Mouse (Mus musculus): ENCODE data around the gene Lhpp. TPM values are rescaled to one million over a fixed set of nuclear protein-coding genes. Genes with fewer than 3 reads are reported as not detected.

Gene Lhpp
- polyA plus RNA-seq, 1 experiment from 2014 or later: 24.5 TPM

GRCm38 (mm10) chr7:132595787-132596186, 14.7 kb upstream of the Lhpp start:
- Histone ChIP-seq H3K4me2 (replicated peaks; ENCODE audit: low read depth, low read length) (no peak overlapping the region), H3K4me3 (ENCODE audit: low read length) (no peak overlapping the region), H3K27me3 (ENCODE audit: control insufficient read depth, insufficient read depth, low read length) (peaks cover 53% of the 10 kb centered on the region), H3K36me3 (ENCODE audit: control insufficient read depth, insufficient read depth, low read length) (no peaks in the 10 kb centered on the region), H3K9me3 (ENCODE audit: control insufficient read depth, low read length) (no peaks in the 10 kb centered on the region), H3K4me1 (ENCODE audit: control insufficient read depth, insufficient read depth, low read length) (peaks cover 15% of the 10 kb centered on the region), H3K9ac (ENCODE audit: low read depth, low read length) (no peak overlapping the region), H3K27ac (ENCODE audit: low read depth, low read length) (no peak overlapping the region)
- WGBS: 91% methylated on average over 3 of the region's 3 CpGs
- no peak for ATAC-seq (ENCODE audit: low FRiP score, low TSS enrichment)

DNA sequence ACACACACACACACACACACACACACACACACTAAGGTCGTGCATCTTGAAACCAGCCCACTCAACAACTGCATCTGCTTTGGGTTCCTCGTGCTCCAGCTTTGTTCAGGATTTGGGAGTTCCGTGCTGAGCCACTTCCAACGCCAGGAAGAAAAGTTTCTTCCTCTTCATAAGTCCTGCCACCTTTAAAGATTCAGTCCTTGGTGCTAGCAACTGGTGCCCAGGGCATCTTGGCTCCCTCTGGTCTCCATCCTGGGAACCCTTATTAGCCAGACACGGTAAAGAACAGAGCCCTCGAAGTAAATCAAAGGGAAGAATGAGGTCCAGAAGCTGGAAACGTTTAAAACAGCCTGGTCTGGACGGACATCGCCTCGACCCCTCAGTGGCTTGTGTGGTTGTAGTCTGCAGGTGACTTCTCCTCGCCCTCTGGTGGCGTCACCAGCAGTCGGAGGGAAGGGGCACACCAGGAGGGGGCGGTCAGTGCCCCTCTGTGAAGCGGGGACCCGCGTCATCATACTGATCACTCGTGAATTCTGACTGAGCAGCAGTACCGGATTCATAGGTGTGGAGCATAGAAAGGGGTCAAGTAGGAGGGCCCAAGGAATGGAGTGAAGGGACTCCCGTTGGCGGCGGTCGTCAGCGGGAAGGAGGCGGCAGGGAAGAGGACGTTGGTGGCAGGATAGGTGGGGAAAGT, 13.7 kb upstream of the Lhpp start:
- Histone ChIP-seq H3K9ac (ENCODE audit: low read depth, low read length) (peak overlapping the region; percentile 38; the same call in 1 of the 2 replicates), H3K27ac (ENCODE audit: low read depth, low read length) (no peak overlapping the region), H3K27me3 (ENCODE audit: control insufficient read depth, insufficient read depth, low read length) (peaks cover 62% of the 10 kb centered on the region), H3K4me3 (ENCODE audit: low read length) (peak overlapping the region; percentile 45), H3K36me3 (ENCODE audit: control insufficient read depth, insufficient read depth, low read length) (no peaks in the 10 kb centered on the region), H3K4me2 (replicated peaks; ENCODE audit: low read depth, low read length) (peak overlapping the region; percentile 83), H3K4me1 (ENCODE audit: control insufficient read depth, insufficient read depth, low read length) (peaks cover 15% of the 10 kb centered on the region), H3K9me3 (ENCODE audit: control insufficient read depth, low read length) (no peaks in the 10 kb centered on the region)
- WGBS: 6% methylated on average over 26 of the region's 26 CpGs
- ATAC-seq (ENCODE audit: low FRiP score, low TSS enrichment): peak; percentile 33; the same call in 1 of the 2 replicates

GRCm38 (mm10) chr7:132597251-132598041, 13.0 kb upstream of the Lhpp start:
- ATAC-seq (ENCODE audit: low FRiP score, low TSS enrichment): 0 out of 2 replicates have a peak, but pooled peaks have one; percentile 38
- 1% methylated on average over 58 of the region's 60 CpGs for WGBS

GRCm38 (mm10) chr7:132599071-132599975, 11.1 kb upstream of the Lhpp start, which contains the start of gene Nkx1-2:
Gene Nkx1-2 (minus strand): TSS chr7:132599637.
- no peaks in the 10 kb centered on the region for H3K36me3 ChIP-seq (ENCODE audit: control insufficient read depth, insufficient read depth, low read length)
- H3K27ac ChIP-seq (ENCODE audit: low read depth, low read length): no peak within 1 kb of the TSS
- ATAC-seq (ENCODE audit: low FRiP score, low TSS enrichment): 0 out of 2 replicates have a peak, but pooled peaks have one; percentile 54
- H3K4me3 ChIP-seq (ENCODE audit: low read length): peak within 1 kb of the TSS; percentile 39
- under 1% methylated on average over 49 of the region's 52 CpGs for WGBS
- H3K9ac ChIP-seq (ENCODE audit: low read depth, low read length): no peak within 1 kb of the TSS
- peaks cover 80% of the 10 kb centered on the region for H3K27me3 ChIP-seq (ENCODE audit: control insufficient read depth, insufficient read depth, low read length)
- peak within 1 kb of the TSS; percentile 59 for H3K4me2 ChIP-seq (replicated peaks; ENCODE audit: low read depth, low read length)
- H3K4me1 ChIP-seq (ENCODE audit: control insufficient read depth, insufficient read depth, low read length): peaks cover 15% of the 10 kb centered on the region
- no peaks in the 10 kb centered on the region for H3K9me3 ChIP-seq (ENCODE audit: control insufficient read depth, low read length)

More at GRCm38 (mm10) chr7:132597251-132598041, 13.0 kb upstream of the Lhpp start:
- Histone ChIP-seq H3K27me3 (ENCODE audit: control insufficient read depth, insufficient read depth, low read length) (peaks cover 69% of the 10 kb centered on the region), H3K9ac (ENCODE audit: low read depth, low read length) (peak overlapping the region; percentile 38; the same call in 1 of the 2 replicates), H3K36me3 (ENCODE audit: control insufficient read depth, insufficient read depth, low read length) (no peaks in the 10 kb centered on the region), H3K4me2 (replicated peaks; ENCODE audit: low read depth, low read length) (peak overlapping the region; percentile 83), H3K27ac (ENCODE audit: low read depth, low read length) (no peak overlapping the region), H3K9me3 (ENCODE audit: control insufficient read depth, low read length) (no peaks in the 10 kb centered on the region), H3K4me3 (ENCODE audit: low read length) (peak overlapping the region; percentile 45), H3K4me1 (ENCODE audit: control insufficient read depth, insufficient read depth, low read length) (peaks cover 15% of the 10 kb centered on the region)

DNA sequence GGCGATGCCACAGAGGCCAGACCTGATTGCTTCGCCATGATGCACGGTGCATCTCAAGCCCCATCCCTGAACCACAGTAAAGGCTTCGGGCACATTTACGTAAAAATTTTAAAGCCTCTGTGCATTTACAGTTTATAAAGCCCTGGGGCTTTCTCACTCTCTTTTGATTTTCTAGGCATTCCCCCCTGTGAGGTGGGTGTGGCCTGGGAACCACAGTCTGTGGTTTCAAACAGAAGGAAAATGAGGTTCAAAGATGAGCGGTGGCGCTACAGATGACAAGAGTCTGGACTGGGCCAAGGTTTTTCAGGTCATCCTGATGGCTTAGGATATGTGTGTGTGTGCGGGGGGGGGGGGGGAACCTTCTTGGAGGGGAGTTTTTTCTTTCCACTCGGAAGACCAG, 10.4 kb upstream of the Lhpp start:
- Histone ChIP-seq H3K4me2 (replicated peaks; ENCODE audit: low read depth, low read length) (peak overlapping the region; percentile 59), H3K4me1 (ENCODE audit: control insufficient read depth, insufficient read depth, low read length) (peaks cover 15% of the 10 kb centered on the region), H3K27ac (ENCODE audit: low read depth, low read length) (no peak overlapping the region), H3K9me3 (ENCODE audit: control insufficient read depth, low read length) (no peaks in the 10 kb centered on the region), H3K36me3 (ENCODE audit: control insufficient read depth, insufficient read depth, low read length) (no peaks in the 10 kb centered on the region), H3K4me3 (ENCODE audit: low read length) (peak overlapping the region; percentile 39), H3K27me3 (ENCODE audit: control insufficient read depth, insufficient read depth, low read length) (peaks cover 82% of the 10 kb centered on the region), H3K9ac (ENCODE audit: low read depth, low read length) (no peak overlapping the region)
- no peak for ATAC-seq (ENCODE audit: low FRiP score, low TSS enrichment)
- WGBS: under 1% methylated on average over 9 of the region's 9 CpGs

DNA sequence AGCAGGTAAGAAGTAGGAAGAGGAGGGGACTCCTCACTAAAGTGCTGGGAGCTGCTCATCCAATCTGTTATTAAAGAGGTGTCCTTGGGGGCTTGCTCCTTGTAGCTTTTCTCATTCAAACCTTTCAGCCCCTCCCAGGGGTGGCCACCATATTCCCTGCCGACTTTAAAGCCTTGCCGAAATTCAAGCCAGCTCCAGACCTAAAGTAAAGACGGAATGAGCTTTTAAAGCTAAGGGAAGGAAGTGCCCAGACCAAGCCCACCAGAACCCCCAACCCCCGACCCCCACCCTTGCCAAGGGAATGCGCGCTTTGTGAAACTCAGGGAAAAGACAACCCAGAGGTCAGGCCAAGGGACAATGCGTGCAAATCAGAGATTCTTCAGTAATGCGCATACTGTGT, 9.5 kb upstream of the Lhpp start:
- Histone ChIP-seq H3K9me3 (ENCODE audit: control insufficient read depth, low read length) (no peaks in the 10 kb centered on the region), H3K36me3 (ENCODE audit: control insufficient read depth, insufficient read depth, low read length) (no peaks in the 10 kb centered on the region), H3K27ac (ENCODE audit: low read depth, low read length) (no peak overlapping the region), H3K4me1 (ENCODE audit: control insufficient read depth, insufficient read depth, low read length) (peaks cover 15% of the 10 kb centered on the region), H3K4me2 (replicated peaks; ENCODE audit: low read depth, low read length) (no peak overlapping the region), H3K27me3 (ENCODE audit: control insufficient read depth, insufficient read depth, low read length) (peaks cover 78% of the 10 kb centered on the region), H3K4me3 (ENCODE audit: low read length) (no peak overlapping the region), H3K9ac (ENCODE audit: low read depth, low read length) (no peak overlapping the region)
- no peak for ATAC-seq (ENCODE audit: low FRiP score, low TSS enrichment)
- 11% methylated on average over 8 of the region's 8 CpGs for WGBS

GRCm38 (mm10) chr7:132604720-132605119, 5.7 kb upstream of the Lhpp start:
- peaks cover 4% of the 10 kb centered on the region; the same call in 1 of the 2 replicates for H3K4me1 ChIP-seq (ENCODE audit: control insufficient read depth, insufficient read depth, low read length)
- H3K27ac ChIP-seq (ENCODE audit: low read depth, low read length): no peak overlapping the region
- H3K4me3 ChIP-seq (ENCODE audit: low read length): no peak overlapping the region
- no peak overlapping the region for H3K4me2 ChIP-seq (replicated peaks; ENCODE audit: low read depth, low read length)
- WGBS: 90% methylated on average over 4 of the region's 4 CpGs
- H3K9ac ChIP-seq (ENCODE audit: low read depth, low read length): no peak overlapping the region
- no peaks in the 10 kb centered on the region for H3K36me3 ChIP-seq (ENCODE audit: control insufficient read depth, insufficient read depth, low read length)
- ATAC-seq (ENCODE audit: low FRiP score, low TSS enrichment): no peak
- no peaks in the 10 kb centered on the region for H3K9me3 ChIP-seq (ENCODE audit: control insufficient read depth, low read length)
- H3K27me3 ChIP-seq (ENCODE audit: control insufficient read depth, insufficient read depth, low read length): peaks cover 41% of the 10 kb centered on the region

GRCm38 (mm10) chr7:132605689-132606088, 4.7 kb upstream of the Lhpp start:
- no peak for ATAC-seq (ENCODE audit: low FRiP score, low TSS enrichment)
- Histone ChIP-seq H3K27ac (ENCODE audit: low read depth, low read length) (no peak overlapping the region), H3K9ac (ENCODE audit: low read depth, low read length) (no peak overlapping the region), H3K4me2 (replicated peaks; ENCODE audit: low read depth, low read length) (no peak overlapping the region), H3K36me3 (ENCODE audit: control insufficient read depth, insufficient read depth, low read length) (no peaks in the 10 kb centered on the region), H3K4me3 (ENCODE audit: low read length) (no peak overlapping the region), H3K4me1 (ENCODE audit: control insufficient read depth, insufficient read depth, low read length) (0 out of 2 replicates have a peak, but pooled peaks cover 3% of the 10 kb centered on the region), H3K27me3 (ENCODE audit: control insufficient read depth, insufficient read depth, low read length) (peaks cover 31% of the 10 kb centered on the region), H3K9me3 (ENCODE audit: control insufficient read depth, low read length) (no peaks in the 10 kb centered on the region)
- 48% methylated on average over 5 of the region's 5 CpGs for WGBS

Measured in kidney, embryonic 14.5 days (tissue).